Mouse (Mus musculus) embryo, embryonic 11 days (tissue): ENCODE results near the gene Lmtk2.

Source experiments
- DNase-seq: peaks from one replicate; pipeline ENCODE4 v3.0.0-alpha.2; 2015

The Lmtk2 gene

GRCm38 (mm10) chr5:144112574-144113438 lies 12.6 kb downstream of the Lmtk2 start:
- DNase-seq = no peak

- DNase-seq = no peak
Measured at GRCm38 (mm10) chr5:144114068-144114467, 13.8 kb downstream of the Lmtk2 start.

GRCm38 (mm10) chr5:144114970-144115627 lies 14.9 kb downstream of the Lmtk2 start:
- DNase-seq = no peak

- DNase-seq = no peak
Measured at GRCm38 (mm10) chr5:144115628-144115977, 15.4 kb downstream of the Lmtk2 start.

DNA sequence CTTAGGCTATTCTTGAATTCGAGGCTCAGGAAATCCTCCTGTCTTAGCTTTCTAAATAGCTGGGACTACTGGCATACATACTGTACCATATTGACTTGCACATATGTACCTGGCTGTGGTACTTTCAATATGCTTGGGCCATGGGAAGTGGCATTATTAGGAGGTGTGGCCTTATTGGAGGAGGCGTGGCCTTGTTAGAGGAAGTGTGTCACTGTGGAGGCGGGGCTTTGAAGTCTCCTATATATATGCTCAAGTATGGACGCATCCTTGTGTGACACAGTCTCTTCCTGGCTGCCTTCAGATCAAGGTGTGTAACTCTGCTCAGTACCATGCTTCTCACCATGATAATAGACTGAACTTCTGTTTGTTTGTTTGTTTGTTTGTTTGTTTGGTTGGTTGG lies 18.0 kb downstream of the Lmtk2 start:
- no peak for DNase-seq

DNA sequence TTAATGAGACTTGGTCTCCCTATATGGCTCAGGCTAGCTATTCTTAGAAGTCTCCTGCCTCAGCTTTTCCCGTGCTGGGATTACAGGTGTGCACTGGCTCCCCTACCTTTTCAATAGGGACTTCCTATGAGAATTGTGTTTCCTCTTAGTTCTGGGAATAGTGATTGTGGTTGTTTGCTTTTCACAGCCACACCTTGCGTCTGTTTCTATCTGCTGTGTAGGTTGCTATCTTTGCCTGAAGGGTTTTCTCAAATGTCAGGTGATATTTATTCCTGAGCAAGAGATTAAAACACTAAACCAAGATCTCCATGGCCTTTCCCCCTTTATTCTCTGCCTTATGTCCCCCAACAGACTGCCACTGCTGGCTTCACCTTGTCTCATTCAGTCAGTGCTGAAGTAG lies 19.1 kb downstream of the Lmtk2 start:
- DNase-seq = no peak

GRCm38 (mm10) chr5:144121489-144121888 lies 21.3 kb downstream of the Lmtk2 start:
- no peak for DNase-seq

- no peak for DNase-seq
Measured at GRCm38 (mm10) chr5:144125979-144126755, 25.9 kb downstream of the Lmtk2 start.

GRCm38 (mm10) chr5:144143531-144143930 lies 43.3 kb downstream of the Lmtk2 start:
- DNase-seq = no peak

DNA sequence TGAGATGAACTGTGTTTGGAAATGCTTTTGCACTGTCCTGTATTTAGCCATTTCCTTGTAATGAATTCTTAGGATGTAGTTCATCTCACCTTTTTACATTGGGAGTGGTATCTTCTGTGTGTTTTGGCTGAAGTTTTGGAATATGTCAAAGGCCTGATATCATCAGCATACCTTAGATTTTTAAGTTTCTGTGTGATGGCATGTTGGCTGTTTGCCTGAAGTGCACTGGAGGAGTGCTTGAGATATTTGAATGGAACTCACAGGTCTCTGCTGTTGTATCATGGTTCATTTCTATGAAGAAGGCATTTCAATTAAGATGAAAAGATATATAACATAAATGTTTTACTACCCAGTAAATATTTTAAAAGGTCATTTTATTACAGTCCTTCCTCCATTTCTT lies 46.7 kb downstream of the Lmtk2 start:
- no peak for DNase-seq

DNA sequence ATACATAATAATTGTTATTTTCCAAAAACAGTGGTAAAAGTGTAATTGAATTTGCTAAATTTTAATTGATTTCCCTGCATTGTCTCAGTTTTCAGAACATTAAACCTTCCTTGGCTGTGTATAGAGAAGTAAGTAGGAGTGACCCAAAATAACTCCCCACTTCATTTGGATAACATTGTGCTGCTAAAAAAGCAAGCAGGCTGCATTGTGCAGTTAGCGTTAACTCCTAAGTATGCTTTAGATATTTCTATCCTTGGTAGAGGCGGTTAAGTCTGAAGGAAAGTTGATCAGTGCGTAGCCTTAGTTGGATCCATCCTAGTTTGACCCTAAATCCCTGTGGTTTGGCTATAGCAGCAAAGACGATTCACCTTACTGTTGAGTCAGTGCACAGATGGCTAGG lies 49.3 kb downstream of the Lmtk2 start:
- no peak for DNase-seq

DNA sequence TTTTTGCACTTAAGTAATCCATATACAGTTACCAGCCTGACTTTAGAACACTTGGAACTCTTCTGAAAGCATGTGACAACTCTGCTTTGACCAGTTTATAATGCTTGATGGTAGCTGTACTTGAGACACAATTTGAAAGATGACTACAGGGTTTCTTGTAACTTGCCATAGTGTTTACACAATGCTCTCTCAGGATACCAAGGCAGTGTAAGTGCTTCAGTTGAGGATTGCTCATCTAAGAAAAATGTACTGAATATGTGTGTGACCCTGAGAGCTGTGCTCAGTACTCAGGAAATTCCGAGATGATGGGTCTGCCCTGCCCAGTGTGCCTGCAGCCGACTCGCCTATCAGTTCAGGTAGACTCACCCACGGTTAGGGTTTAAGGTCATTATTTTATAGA lies 51.0 kb downstream of the Lmtk2 start:
- DNase-seq = no peak

DNA sequence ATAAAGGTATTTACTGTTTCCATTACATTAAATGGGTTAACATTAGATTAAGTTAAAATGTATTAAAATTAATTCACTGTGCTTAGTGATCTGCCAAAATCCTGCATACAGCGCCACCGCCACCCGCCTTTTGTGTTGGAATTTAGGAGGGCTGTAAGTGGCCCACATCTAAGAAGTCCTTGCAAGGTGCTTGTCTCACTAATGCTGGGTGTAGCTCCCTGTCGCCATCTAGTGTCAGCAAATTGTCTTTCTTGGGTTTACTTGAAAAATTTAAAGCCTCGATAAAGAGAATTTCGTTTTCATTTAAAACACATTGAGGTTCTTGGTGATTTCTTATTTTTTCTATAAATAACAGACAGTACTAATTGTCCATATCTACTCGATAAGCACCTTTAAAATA lies 54.3 kb downstream of the Lmtk2 start:
- peak; percentile 77 for DNase-seq

DNA sequence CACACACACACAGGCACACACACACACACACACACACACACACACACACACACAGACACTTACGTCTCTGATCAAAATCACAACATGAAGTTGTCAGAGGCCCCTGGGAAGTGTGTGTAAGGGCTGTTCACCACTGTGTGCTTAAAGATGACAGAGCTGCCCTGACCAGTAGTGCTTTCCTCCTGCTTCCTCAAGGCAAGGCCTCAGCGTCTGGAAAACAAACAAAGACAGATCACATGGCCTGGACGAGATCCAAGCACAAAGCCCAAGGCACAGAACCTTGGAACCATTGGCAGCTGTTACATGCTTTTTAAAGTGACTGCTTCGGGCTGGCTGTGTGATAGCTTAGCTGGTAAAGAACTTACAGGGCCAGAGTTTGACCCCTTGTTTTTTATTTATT lies 58.4 kb downstream of the Lmtk2 start:
- DNase-seq = peak; percentile 16

DNA sequence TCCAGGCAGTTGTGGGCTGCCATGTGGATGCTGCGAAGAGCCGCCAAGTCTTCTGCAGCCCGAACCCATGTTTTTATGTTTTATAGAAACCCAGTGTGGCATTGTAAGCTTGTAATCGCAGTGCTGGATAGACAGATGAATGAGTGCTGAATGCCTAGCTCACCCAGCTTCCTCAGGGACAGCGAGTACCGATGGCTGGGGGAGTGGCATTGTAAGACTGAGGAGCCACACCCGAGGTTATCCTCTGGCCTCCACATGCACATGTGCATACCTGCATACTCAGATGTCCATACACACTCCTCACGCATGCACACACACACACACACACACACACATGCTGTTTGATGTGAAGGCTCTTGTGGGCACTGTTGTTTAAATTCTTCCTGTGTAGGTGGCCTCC lies 58.9 kb downstream of the Lmtk2 start:
- no peak for DNase-seq

- no peak for DNase-seq
Measured at GRCm38 (mm10) chr5:144162080-144162812, 62.0 kb downstream of the Lmtk2 start.

GRCm38 (mm10) chr5:144162813-144163517 lies 62.7 kb downstream of the Lmtk2 start:
- no peak for DNase-seq

DNA sequence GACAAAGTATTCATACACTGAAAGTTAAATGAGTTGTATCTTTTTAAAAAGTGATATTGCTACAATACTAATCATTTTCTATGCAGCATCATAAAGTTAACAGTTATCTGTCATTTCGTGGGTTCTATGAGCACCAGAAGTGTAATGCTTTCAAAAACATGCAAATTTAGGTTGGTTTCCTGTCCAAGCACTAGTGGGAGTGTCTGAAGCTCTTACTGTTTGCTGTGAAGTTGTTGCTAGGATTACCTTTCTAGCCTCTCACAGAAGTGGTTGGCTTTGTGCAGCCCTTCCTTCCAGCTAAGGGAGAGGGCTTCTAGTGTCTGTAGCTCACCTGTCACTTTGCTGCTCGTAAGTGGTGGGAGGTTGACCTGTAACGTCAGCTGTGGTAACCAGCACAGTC lies 65.5 kb downstream of the Lmtk2 start:
- DNase-seq = no peak

GRCm38 (mm10) chr5:144169275-144169975 lies 69.2 kb downstream of the Lmtk2 start:
- DNase-seq = no peak

DNA sequence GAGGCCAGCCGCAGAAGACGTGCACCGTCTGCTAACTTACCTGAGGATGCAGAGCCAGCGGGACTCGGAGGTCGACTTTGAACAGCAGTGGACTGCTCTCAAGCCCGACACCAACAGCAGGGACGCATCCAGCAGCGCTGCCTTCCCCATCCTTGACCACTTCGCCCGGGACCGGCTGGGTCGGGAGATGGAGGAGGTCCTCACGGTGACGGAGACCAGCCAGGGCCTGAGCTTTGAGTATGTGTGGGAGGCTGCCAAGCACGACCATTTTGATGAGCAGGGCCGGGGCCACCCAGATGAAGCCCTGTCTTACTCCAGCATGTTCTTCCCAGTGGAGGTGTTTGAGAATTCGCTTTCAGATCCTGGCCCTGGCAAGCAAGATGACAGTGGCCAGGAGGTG lies 73.4 kb downstream of the Lmtk2 start:
- DNase-seq = no peak

- no peak for DNase-seq
Measured at GRCm38 (mm10) chr5:144178216-144178615, 78.0 kb downstream of the Lmtk2 start.

DNA sequence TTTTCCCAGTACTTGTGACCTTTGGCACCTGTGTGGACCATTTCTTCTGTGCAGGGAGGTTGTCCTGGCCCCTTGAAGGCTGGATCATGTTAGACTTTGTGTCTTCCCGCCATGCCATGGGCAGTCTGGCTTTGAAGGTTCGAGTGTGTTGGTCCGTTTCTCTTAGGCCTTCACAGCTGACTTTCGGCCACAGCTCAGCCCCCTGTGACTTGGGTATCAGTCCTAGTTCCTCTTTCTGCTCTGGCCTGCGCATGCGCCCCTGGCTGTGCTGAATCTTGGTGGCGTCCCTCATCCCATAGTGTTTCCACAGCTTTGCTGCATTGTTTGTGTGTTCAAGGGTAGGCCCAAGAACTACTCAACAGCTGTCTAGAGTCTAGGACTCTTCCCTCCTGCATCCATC lies 81.0 kb downstream of the Lmtk2 start:
- DNase-seq = no peak
